Mouse (Mus musculus): ENCODE measurements around the gene Swap70. TPM values are rescaled to one million over a fixed set of nuclear protein-coding genes. Genes with fewer than 3 reads are reported as not detected.
"Not testable (repeated sequence)": the region's sequence is repeated elsewhere in the genome, so short reads cannot be mapped to it uniquely, and the experiment has no call there.

Swap70 gene
- polyA plus RNA-seq, 1 experiment from 2014 or later, result 7.4 TPM

DNA sequence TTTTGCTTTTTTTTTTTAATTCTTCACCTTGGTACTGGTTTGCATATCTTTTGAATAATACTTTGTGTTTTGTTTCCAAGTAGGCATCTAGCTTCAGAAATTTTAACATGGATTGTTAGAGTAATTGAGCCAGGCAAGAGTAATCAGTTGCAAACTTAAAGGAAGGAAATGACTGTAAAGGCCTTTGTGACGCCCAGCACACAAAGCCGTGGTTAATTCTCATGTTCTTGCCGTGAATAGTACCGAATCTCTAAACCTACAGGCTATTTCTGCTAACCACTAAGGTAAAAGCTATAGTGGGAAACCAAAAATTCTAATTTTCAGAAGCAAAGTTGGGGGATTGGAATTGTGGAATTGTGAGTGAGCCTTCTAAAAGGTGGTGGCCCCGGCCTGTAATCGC is 8.5 kb downstream of the Swap70 start:
- no peaks in the 10 kb centered on the region for H3K9me3 ChIP-seq (ENCODE audit: control insufficient read depth, low read length)
- no peak overlapping the region for H3K27ac ChIP-seq (ENCODE audit: low read depth, low read length)
- no peaks in the 10 kb centered on the region for H3K4me1 ChIP-seq (ENCODE audit: control insufficient read depth, insufficient read depth, low read length)
- no peak overlapping the region for H3K4me2 ChIP-seq (ENCODE audit: low read depth, low read length)
- H3K36me3 ChIP-seq (ENCODE audit: control insufficient read depth, insufficient read depth, low read length), result no peaks in the 10 kb centered on the region
- H3K27me3 ChIP-seq (ENCODE audit: control insufficient read depth, insufficient read depth, low read length), result no peaks in the 10 kb centered on the region
- no peak for ATAC-seq (ENCODE audit: low read depth)
- 67% methylated on average over 6 of the region's 6 CpGs for WGBS
- no peak overlapping the region for H3K4me3 ChIP-seq (ENCODE audit: low read depth, low read length)
- no peak overlapping the region for H3K9ac ChIP-seq (replicated peaks; ENCODE audit: low read depth, low read length)

DNA sequence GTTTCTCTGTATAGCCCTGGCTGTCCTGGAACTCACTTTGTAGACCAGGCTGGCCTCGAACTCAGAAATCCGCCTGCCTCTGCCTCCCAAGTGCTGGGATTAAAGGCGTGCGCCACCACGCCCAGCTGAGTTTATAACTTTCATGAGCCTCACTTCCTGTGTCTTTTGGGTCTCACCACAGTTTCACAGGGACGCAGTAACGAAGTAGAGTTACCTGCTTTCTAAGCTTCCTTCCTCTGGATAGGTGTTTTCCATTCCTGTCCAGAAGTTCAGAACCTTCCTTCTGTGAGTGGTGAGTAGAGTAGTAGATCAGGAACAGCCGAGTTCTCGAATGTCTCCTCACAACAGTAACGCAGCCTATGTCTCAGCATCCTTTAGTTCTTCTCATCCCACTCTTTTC is 9.6 kb downstream of the Swap70 start:
- H3K4me3 ChIP-seq (ENCODE audit: low read depth, low read length); H3K4me2 ChIP-seq (ENCODE audit: low read depth, low read length); H3K4me1 ChIP-seq (ENCODE audit: control insufficient read depth, insufficient read depth, low read length); H3K27me3 ChIP-seq (ENCODE audit: control insufficient read depth, insufficient read depth, low read length); H3K9ac ChIP-seq (replicated peaks; ENCODE audit: low read depth, low read length); ATAC-seq (ENCODE audit: low read depth); H3K36me3 ChIP-seq (ENCODE audit: control insufficient read depth, insufficient read depth, low read length); H3K27ac ChIP-seq (ENCODE audit: low read depth, low read length); H3K9me3 ChIP-seq (ENCODE audit: control insufficient read depth, low read length): not testable (repeated sequence)
- WGBS, result 96% methylated on average over 10 of the region's 10 CpGs

DNA sequence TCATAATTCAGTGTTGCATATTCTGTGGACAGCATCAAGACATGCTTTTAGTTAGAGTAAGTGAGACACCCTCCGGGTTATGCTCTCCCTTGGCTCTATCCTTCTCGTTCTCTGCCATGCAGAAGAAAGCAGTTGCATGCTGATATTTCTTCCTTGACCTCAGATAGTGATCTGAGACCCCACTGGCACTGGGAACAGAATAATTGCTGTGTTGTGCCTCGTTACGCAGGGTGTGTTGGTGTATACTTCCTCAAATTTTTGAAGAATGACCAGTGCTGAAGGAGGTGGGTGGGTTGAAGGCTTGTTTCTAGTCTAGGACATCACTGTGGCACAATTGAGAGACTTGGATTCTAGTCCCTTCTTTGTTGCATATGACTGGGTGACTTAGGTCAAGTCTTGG is 14.6 kb downstream of the Swap70 start:
- Histone ChIP-seq H3K36me3 (ENCODE audit: control insufficient read depth, insufficient read depth, low read length) (no peaks in the 10 kb centered on the region), H3K4me2 (ENCODE audit: low read depth, low read length) (no peak overlapping the region), H3K27me3 (ENCODE audit: control insufficient read depth, insufficient read depth, low read length) (no peaks in the 10 kb centered on the region), H3K9me3 (ENCODE audit: control insufficient read depth, low read length) (no peaks in the 10 kb centered on the region), H3K27ac (ENCODE audit: low read depth, low read length) (no peak overlapping the region), H3K4me3 (ENCODE audit: low read depth, low read length) (no peak overlapping the region), H3K4me1 (ENCODE audit: control insufficient read depth, insufficient read depth, low read length) (0 out of 2 replicates have a peak, but pooled peaks cover 2% of the 10 kb centered on the region), H3K9ac (replicated peaks; ENCODE audit: low read depth, low read length) (no peak overlapping the region)
- ATAC-seq (ENCODE audit: low read depth), result no peak
- WGBS, result 88% methylated on average over 4 of the region's 4 CpGs

DNA sequence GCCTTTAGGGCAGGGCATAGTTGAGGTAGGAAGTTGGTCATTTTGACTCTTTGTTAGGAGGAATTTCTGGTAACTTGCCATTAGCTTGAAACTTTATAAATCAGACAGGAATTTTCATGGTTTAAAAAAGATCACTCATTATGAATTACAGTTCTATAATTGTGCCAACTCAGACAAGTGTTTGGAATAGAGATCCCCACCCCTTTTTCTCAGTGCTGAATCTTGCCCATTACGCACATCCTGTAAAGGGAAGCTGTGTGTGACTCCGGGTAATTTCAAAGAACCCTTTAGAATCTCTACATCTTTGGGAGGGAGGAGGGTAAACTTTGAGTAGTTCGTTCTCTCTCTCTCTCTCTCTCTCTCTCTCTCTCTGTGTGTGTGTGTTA is 15.9 kb downstream of the Swap70 start:
- Histone ChIP-seq H3K4me3 (ENCODE audit: low read depth, low read length) (no peak overlapping the region), H3K27ac (ENCODE audit: low read depth, low read length) (peak overlapping the region; percentile 28; the same call in 1 of the 2 replicates), H3K4me1 (ENCODE audit: control insufficient read depth, insufficient read depth, low read length) (0 out of 2 replicates have a peak, but pooled peaks cover 2% of the 10 kb centered on the region), H3K9ac (replicated peaks; ENCODE audit: low read depth, low read length) (no peak overlapping the region), H3K9me3 (ENCODE audit: control insufficient read depth, low read length) (no peaks in the 10 kb centered on the region), H3K27me3 (ENCODE audit: control insufficient read depth, insufficient read depth, low read length) (no peaks in the 10 kb centered on the region), H3K36me3 (ENCODE audit: control insufficient read depth, insufficient read depth, low read length) (no peaks in the 10 kb centered on the region), H3K4me2 (ENCODE audit: low read depth, low read length) (no peak overlapping the region)
- peak; percentile 14; the same call in 1 of the 2 replicates for ATAC-seq (ENCODE audit: low read depth)
- WGBS, result 30% methylated on average over 3 of the region's 3 CpGs

DNA sequence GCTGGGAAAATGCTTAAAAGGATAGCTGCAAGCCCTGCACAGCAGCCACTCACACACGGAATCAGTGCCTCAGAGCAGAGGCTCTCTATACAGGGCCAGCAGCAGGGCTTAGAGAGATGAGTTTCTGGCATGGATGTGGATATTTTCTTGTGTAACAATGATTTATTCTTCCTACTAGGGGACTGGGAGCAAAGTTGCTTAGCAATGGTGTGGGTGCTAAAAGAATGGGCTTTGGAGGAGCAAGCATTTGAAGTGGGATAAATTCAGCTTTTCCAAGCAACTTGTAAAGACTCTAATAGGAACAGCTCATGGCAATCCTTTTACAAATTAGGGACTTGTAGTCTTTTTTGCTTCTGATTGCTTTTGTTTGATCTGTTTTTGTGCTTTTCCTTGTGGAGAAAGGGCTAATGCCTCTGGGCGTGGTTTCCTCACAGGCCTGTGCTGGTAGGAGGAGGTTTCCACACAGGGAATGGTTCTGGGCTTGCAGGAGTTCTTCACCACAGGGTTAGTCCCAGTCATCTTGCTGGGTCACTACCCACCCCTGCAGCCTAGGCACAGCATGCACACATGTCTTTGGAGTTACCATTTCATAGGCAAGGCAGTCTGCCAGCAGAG is 16.4 kb downstream of the Swap70 start:
- Histone ChIP-seq H3K27me3 (ENCODE audit: control insufficient read depth, insufficient read depth, low read length) (no peaks in the 10 kb centered on the region), H3K9ac (replicated peaks; ENCODE audit: low read depth, low read length) (no peak overlapping the region), H3K4me3 (ENCODE audit: low read depth, low read length) (no peak overlapping the region), H3K36me3 (ENCODE audit: control insufficient read depth, insufficient read depth, low read length) (no peaks in the 10 kb centered on the region), H3K4me2 (ENCODE audit: low read depth, low read length) (no peak overlapping the region), H3K9me3 (ENCODE audit: control insufficient read depth, low read length) (no peaks in the 10 kb centered on the region), H3K27ac (ENCODE audit: low read depth, low read length) (peak overlapping the region; percentile 28; the same call in 1 of the 2 replicates), H3K4me1 (ENCODE audit: control insufficient read depth, insufficient read depth, low read length) (0 out of 2 replicates have a peak, but pooled peaks cover 2% of the 10 kb centered on the region)
- peak; percentile 49; the same call in 1 of the 2 replicates for ATAC-seq (ENCODE audit: low read depth)
- WGBS, result 38% methylated on average over 2 of the region's 2 CpGs

DNA sequence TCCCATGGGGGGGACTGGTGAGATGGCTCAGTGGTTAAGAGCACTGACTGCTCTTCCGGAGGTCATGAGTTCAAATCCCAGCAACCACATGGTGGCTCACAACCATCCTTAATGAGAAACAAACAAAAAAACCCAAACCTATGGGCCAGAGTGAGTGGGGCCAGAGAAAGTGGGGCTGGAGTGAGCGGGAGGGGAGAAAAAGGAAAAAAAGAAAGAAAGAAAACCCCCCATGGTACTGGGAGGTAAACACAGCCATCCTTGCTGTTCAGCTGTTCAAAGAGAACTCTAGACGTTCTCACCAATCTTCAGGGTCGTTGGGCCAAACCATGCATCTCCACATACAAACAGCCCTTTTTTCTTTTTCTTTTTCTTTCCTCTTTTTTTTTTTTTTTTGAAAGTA is 18.1 kb downstream of the Swap70 start:
- Histone ChIP-seq H3K4me3 (ENCODE audit: low read depth, low read length) (no peak overlapping the region), H3K4me2 (ENCODE audit: low read depth, low read length) (no peak overlapping the region), H3K36me3 (ENCODE audit: control insufficient read depth, insufficient read depth, low read length) (no peaks in the 10 kb centered on the region), H3K9ac (replicated peaks; ENCODE audit: low read depth, low read length) (no peak overlapping the region), H3K9me3 (ENCODE audit: control insufficient read depth, low read length) (no peaks in the 10 kb centered on the region), H3K4me1 (ENCODE audit: control insufficient read depth, insufficient read depth, low read length) (0 out of 2 replicates have a peak, but pooled peaks cover 2% of the 10 kb centered on the region), H3K27ac (ENCODE audit: low read depth, low read length) (no peak overlapping the region), H3K27me3 (ENCODE audit: control insufficient read depth, insufficient read depth, low read length) (no peaks in the 10 kb centered on the region)
- 76% methylated on average over 4 of the region's 4 CpGs for WGBS
- ATAC-seq (ENCODE audit: low read depth), result no peak

DNA sequence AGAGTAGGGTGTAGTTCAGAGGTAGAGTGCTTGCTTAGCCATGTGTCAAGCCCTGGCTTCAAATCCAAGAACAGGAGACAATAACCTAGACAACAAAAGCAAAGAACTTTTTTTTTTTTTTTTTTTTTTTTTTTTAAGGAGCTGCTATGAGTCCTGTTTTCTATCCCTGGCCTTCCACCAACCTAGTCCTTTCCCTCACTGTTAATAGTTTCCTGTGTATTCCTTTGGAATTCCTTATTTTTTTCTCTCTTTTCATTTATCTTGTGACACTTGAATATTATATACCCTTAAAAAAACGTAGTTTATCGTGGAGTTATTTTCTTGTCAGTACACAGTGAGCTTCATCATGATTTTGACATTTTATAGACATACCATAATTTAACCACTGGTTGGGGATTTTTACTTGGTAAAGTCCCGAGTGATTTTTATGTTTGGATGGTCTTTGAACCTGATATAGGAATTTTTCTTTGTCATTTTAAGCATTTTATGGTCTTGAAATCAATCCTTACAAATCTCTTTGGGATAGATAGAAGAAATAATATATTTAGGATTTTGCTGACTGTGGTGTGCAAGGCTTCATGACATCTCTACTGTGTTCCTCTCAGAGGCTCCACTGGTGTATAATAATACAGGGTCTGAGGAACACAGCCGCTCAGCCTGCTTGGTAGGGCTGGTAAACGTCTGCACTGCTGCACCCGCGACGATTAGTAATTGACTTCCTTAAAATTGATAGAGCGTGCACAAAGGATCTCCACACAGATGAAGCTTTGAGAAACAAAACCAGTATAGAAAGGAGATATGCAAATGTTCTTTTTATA is 20.2 kb downstream of the Swap70 start:
- no peaks in the 10 kb centered on the region for H3K27me3 ChIP-seq (ENCODE audit: control insufficient read depth, insufficient read depth, low read length)
- H3K4me1 ChIP-seq (ENCODE audit: control insufficient read depth, insufficient read depth, low read length), result 0 out of 2 replicates have a peak, but pooled peaks cover 2% of the 10 kb centered on the region
- H3K36me3 ChIP-seq (ENCODE audit: control insufficient read depth, insufficient read depth, low read length), result no peaks in the 10 kb centered on the region
- 60% methylated on average over 9 of the region's 9 CpGs for WGBS
- no peak overlapping the region for H3K4me2 ChIP-seq (ENCODE audit: low read depth, low read length)
- H3K9me3 ChIP-seq (ENCODE audit: control insufficient read depth, low read length), result no peaks in the 10 kb centered on the region
- no peak overlapping the region for H3K4me3 ChIP-seq (ENCODE audit: low read depth, low read length)
- no peak overlapping the region for H3K27ac ChIP-seq (ENCODE audit: low read depth, low read length)
- no peak for ATAC-seq (ENCODE audit: low read depth)
- no peak overlapping the region for H3K9ac ChIP-seq (replicated peaks; ENCODE audit: low read depth, low read length)

DNA sequence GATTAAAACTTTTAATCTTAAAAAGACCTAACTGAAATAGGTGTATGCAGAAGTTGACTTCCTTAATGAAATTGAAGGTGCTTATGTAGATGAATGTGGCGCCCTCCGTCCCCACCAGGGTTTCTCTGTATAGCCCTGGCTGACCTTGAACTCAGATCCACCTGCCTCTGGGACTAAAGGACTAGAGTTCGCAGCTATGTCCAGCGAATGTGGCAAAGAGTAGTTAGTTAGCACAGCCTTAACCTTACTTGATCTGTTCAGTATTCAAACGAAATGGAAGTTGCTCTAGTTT is 20.7 kb downstream of the Swap70 start:
- Histone ChIP-seq H3K27ac (ENCODE audit: low read depth, low read length) (no peak overlapping the region), H3K4me3 (ENCODE audit: low read depth, low read length) (no peak overlapping the region), H3K4me2 (ENCODE audit: low read depth, low read length) (no peak overlapping the region), H3K4me1 (ENCODE audit: control insufficient read depth, insufficient read depth, low read length) (0 out of 2 replicates have a peak, but pooled peaks cover 2% of the 10 kb centered on the region), H3K9me3 (ENCODE audit: control insufficient read depth, low read length) (no peaks in the 10 kb centered on the region), H3K36me3 (ENCODE audit: control insufficient read depth, insufficient read depth, low read length) (no peaks in the 10 kb centered on the region), H3K9ac (replicated peaks; ENCODE audit: low read depth, low read length) (no peak overlapping the region), H3K27me3 (ENCODE audit: control insufficient read depth, insufficient read depth, low read length) (no peaks in the 10 kb centered on the region)
- no peak for ATAC-seq (ENCODE audit: low read depth)
- 90% methylated on average over 5 of the region's 5 CpGs for WGBS

DNA sequence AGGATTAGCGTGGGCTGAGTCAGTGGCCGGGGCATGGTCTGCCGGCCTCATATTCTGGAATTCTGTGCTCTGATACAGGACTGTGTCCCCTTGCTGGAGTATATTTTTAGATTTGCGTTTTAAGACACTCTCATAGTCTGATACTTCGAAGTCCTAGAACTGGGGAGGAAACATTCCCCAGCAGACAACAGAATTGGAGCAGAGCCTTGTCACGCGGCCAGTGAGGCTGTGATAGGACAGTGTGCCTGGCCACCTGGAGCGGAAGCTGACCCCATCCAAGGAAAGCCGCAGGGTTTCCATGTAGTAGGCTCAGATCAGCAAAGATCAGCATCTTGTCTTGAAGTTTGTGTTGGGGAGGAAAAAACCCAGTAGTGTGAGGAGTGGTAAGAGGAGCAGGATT is 23.6 kb downstream of the Swap70 start:
- Histone ChIP-seq H3K36me3 (ENCODE audit: control insufficient read depth, insufficient read depth, low read length) (no peaks in the 10 kb centered on the region), H3K9ac (replicated peaks; ENCODE audit: low read depth, low read length) (no peak overlapping the region), H3K27me3 (ENCODE audit: control insufficient read depth, insufficient read depth, low read length) (no peaks in the 10 kb centered on the region), H3K4me3 (ENCODE audit: low read depth, low read length) (no peak overlapping the region), H3K27ac (ENCODE audit: low read depth, low read length) (no peak overlapping the region), H3K4me1 (ENCODE audit: control insufficient read depth, insufficient read depth, low read length) (no peaks in the 10 kb centered on the region), H3K4me2 (ENCODE audit: low read depth, low read length) (no peak overlapping the region), H3K9me3 (ENCODE audit: control insufficient read depth, low read length) (no peaks in the 10 kb centered on the region)
- WGBS, result 92% methylated on average over 9 of the region's 9 CpGs
- ATAC-seq (ENCODE audit: low read depth), result no peak

Measured in neural tube, embryonic 14.5 days (tissue).